Mouse (Mus musculus) adrenal gland (tissue): ENCODE data around the gene Prcd.
"Not testable (repeated sequence)": the region's sequence is repeated elsewhere in the genome, so short reads cannot be mapped to it uniquely, and the experiment has no call there.

Source experiments
- intact Hi-C: fragments of 180-260 bp; cut with DNase I; formaldehyde crosslinking; loops from one replicate; pipeline ENCODE4 v1.15.1; 2025
- long read RNA-seq, 2 experiments: library from polyadenylated mRNA; unstranded; transcript quantifications; one replicate each; pipeline ENCODE4 v2.0.0; 2020; ENCODE audit warnings: borderline replicate concordance in 1 of 2; ENCODE audit not compliant: insufficient replicate concordance in 1 of 2

The Prcd gene
- long read RNA-seq, experiment 1, transcript Prcd-202 (5 exons, 799 nt), result major isoform, 7 of 18 reads
- long read RNA-seq, experiment 1, partial matches to known transcripts, result 6 of 18 reads
- long read RNA-seq, experiment 1, other reads (novel, unspliced or antisense), result 5 of 18 reads
- long read RNA-seq, experiment 2, partial matches to known transcripts, result 1 of 11 reads
- long read RNA-seq, experiment 2, other reads (novel, unspliced or antisense), result 5 of 11 reads

- intact Hi-C loops, result no loop called here
These were observed at the start of gene Prcd for GRCm38 (mm10) chr11:116653234-116653633. Prcd (plus strand) TSS chr11:116653534.

- intact Hi-C loops, result no loop called here
These were observed 49.2 kb upstream of the Prcd start for GRCm38 (mm10) chr11:116604097-116604496.

GRCm38 (mm10) chr11:116607717-116608116 lies 45.6 kb upstream of the Prcd start:
- intact Hi-C loops, result no loop called here

- intact Hi-C loops, result no loop called here
These were observed 43.2 kb upstream of the Prcd start for GRCm38 (mm10) chr11:116609965-116610630.

GRCm38 (mm10) chr11:116611168-116611567 lies 42.2 kb upstream of the Prcd start:
- intact Hi-C loops, result not testable (repeated sequence)

GRCm38 (mm10) chr11:116611883-116612282 lies 41.5 kb upstream of the Prcd start:
- intact Hi-C loops, result no loop called here

- intact Hi-C loops, result no loop called here
These were observed 40.8 kb upstream of the Prcd start for GRCm38 (mm10) chr11:116612554-116612953.

- intact Hi-C loops, result no loop called here
These were observed 40.1 kb upstream of the Prcd start for GRCm38 (mm10) chr11:116613234-116613633.

- intact Hi-C loops, result no loop called here
These were observed 37.4 kb upstream of the Prcd start for GRCm38 (mm10) chr11:116615735-116616437.

- intact Hi-C loops, result no loop called here
These were observed 36.8 kb upstream of the Prcd start for GRCm38 (mm10) chr11:116616438-116617118.

GRCm38 (mm10) chr11:116617641-116618040 lies 35.7 kb upstream of the Prcd start:
- intact Hi-C loops, result no loop called here

GRCm38 (mm10) chr11:116618666-116619065 lies 34.7 kb upstream of the Prcd start:
- intact Hi-C loops, result no loop called here

- intact Hi-C loops, result no loop called here
These were observed 34.2 kb upstream of the Prcd start for GRCm38 (mm10) chr11:116619156-116619555.

GRCm38 (mm10) chr11:116619561-116619960 lies 33.8 kb upstream of the Prcd start:
- intact Hi-C loops, result no loop called here

GRCm38 (mm10) chr11:116620073-116620472 lies 33.3 kb upstream of the Prcd start:
- intact Hi-C loops, result no loop called here

- intact Hi-C loops, result no loop called here
These were observed 32.6 kb upstream of the Prcd start for GRCm38 (mm10) chr11:116620559-116621253.

GRCm38 (mm10) chr11:116621258-116621704 lies 32.1 kb upstream of the Prcd start:
- intact Hi-C loops, result no loop called here

- intact Hi-C loops, result no loop called here
These were observed 29.8 kb upstream of the Prcd start for GRCm38 (mm10) chr11:116623281-116624124.

- intact Hi-C loops, result no loop called here
These were observed 29.1 kb upstream of the Prcd start for GRCm38 (mm10) chr11:116624131-116624832.
